Mouse (Mus musculus) C2C12 (cell line): ENCODE measurements around the gene Ghitm.

Experiments used
- CEBPB ChIP-seq: IDR thresholded peaks from one replicate; pipeline ENCODE4 v1.6.1; 2011; ENCODE audit warnings: low read depth, mild to moderate bottlenecking, control low read depth, moderate library complexity
- CTCF ChIP-seq: IDR thresholded peaks from one replicate; pipeline ENCODE4 v1.5.1; 2011; ENCODE audit not compliant: control insufficient read depth, insufficient read depth, insufficient read length
- FOSL1 ChIP-seq: IDR thresholded peaks from one replicate; pipeline ENCODE4 v1.8.0; 2011; ENCODE audit warnings: mild to moderate bottlenecking, low read length; ENCODE audit not compliant: poor library complexity, insufficient read depth, severe bottlenecking
- MAX ChIP-seq: IDR thresholded peaks from one replicate; pipeline ENCODE4 v1.6.1; 2011; ENCODE audit warnings: mild to moderate bottlenecking, control low read depth
- MYOD1 ChIP-seq: IDR thresholded peaks from one replicate; pipeline ENCODE4 v1.6.1; 2011; ENCODE audit warnings: low read depth; ENCODE audit not compliant: control insufficient read depth, insufficient read length
- MYOG ChIP-seq: IDR thresholded peaks from one replicate; pipeline ENCODE4 v1.6.1; 2011; ENCODE audit not compliant: control insufficient read depth, insufficient read length; ENCODE audit errors: extremely low read depth
- USF1 ChIP-seq: IDR thresholded peaks from one replicate; pipeline ENCODE4 v1.6.1; 2011; ENCODE audit warnings: low read depth, mild to moderate bottlenecking, control low read depth, moderate library complexity

GRCm38 (mm10) chr14:37109975-37110374, 25.1 kb downstream of the Ghitm start:
- TF ChIP-seq CTCF = no peak
- TF ChIP-seq MAX = no peak
- TF ChIP-seq USF1 = no peak
- no peak for TF ChIP-seq CEBPB
- TF ChIP-seq MYOG = no peak
- no peak for TF ChIP-seq MYOD1
- no peak for TF ChIP-seq FOSL1
